Mouse (Mus musculus) T-cell, adult 2 months (primary cell): ENCODE data around the gene Spib.

Source experiments
- DNase-seq: peaks from one replicate; pipeline ENCODE4 v3.0.0; 2022; ENCODE audit warnings: low spot score

The Spib gene

GRCm38 (mm10) chr7:44486927-44487575 lies 44.8 kb downstream of the Spib start:
- no peak for DNase-seq

GRCm38 (mm10) chr7:44485572-44486195 lies 46.2 kb downstream of the Spib start:
- no peak for DNase-seq

- DNase-seq, result peak; percentile 60
These were observed 46.9 kb downstream of the Spib start for GRCm38 (mm10) chr7:44484841-44485571.

- no peak for DNase-seq
These were observed 47.8 kb downstream of the Spib start for GRCm38 (mm10) chr7:44484109-44484508.

- DNase-seq, result no peak
These were observed 48.9 kb downstream of the Spib start for GRCm38 (mm10) chr7:44482836-44483435.
